Mouse (Mus musculus) thymus, postnatal 14 days (tissue): ENCODE results near the gene Cstb.

Experiments
- DNase-seq: peaks from one replicate; pipeline ENCODE4 v3.0.0; 2021

The Cstb gene

DNA sequence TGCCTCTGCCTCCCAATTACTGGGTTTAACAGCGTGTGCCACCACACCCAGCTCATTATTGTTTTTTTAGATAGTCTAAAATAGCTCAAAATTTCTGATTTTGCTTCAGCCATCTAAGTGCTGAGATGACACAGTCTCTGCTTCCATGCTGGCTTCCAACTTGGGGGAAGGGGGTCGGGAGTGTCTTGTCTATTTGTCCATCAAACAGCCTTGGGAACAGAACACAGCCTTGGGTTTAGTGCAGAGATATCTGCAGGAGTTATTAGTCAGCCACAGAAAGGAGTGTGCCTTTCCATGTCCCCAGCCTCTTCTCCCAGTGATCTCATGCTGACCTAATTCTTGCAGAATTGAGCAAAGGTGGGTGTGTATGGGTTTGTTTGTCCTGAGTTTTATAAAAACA, 6.7 kb upstream of the Cstb start:
- no peak for DNase-seq

DNA sequence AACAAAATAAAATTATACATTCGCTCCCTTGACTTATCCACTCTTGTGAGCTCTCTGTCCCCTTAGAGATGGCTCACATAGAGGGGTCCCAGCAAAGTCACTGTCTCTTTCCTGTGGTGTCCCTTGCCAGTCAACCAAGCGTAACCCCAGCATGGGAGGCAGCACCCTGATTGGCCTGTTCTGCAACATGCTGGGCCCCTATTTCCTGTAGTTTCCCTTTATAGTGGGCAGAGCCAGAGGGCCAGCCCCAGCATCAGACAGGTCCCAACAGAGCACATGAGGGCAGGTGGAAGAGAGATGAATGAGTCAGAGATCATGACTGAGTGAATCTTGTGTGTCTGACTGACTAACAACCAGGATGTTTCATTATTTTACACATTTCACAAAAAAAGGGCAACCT, 4.5 kb upstream of the Cstb start:
- peak; percentile 52 for DNase-seq

DNA sequence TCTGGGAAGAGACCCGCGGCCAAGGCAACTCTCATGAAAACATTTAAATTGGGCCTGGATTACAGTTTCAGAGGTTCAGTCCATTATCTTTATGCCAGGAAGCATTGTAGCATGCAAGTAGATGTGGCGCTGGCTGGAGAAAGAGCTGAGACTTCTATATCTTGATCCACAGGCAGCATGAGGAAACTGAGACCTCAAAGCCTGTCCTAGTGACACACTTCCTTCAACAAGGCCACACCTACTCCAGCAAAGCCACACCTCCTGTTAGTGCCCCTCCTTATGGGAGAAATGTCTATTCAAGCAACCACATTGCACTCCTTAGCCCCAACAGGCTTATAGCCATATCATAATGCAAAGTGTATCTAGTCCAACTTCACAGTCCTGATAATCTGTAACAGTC, 2.9 kb upstream of the Cstb start:
- DNase-seq: peak; percentile 25

DNA sequence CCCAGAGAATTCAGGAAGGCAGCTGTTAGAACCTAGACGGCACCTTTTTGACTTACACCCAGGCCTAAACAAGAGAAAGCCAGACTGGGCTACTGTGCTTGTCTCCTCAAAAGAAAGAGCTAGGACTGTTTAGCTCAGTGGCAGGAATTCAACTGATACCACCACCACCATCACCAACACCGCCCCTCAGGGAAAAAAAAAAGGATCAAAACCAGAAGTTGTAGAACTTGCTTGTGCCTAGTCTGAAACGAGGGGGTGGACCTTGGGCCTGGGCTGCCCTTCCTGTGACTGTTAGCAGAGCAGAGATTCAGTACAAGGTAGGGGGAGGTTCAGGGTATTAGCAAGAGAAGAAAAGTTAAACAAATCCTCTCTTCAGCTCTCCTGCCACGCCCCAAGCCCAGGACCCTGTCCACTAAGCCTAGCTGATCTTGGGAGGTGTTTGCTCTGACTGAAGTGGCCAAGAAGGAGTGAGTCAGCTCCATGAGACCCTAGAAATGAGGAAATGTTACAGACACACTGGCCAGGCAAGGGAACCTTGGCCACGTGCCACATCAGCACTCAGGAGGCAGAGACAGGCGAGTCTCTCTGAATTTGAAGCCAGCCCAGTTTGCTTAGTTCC, 757 bp downstream of the Cstb start:
- DNase-seq: no peak

DNA sequence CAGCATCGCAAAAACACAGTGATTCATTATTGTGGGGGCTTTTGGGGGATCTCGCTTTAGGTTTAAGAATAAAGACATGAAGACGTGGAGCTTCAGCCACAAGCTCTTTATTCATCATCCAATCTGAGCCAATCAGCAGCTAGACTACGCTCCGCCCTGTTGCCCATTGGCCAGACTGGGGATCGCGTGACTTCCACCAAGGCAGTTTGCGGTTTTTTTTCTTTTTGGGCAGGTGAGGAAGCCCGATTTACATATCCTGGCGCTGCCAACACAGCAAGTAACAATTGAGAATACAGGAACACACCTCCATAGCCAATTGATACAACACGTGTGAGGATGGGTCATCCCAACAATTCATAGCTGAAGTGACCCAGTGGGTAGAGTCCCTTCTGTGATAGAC, 2.6 kb downstream of the Cstb start:
- no peak for DNase-seq

DNA sequence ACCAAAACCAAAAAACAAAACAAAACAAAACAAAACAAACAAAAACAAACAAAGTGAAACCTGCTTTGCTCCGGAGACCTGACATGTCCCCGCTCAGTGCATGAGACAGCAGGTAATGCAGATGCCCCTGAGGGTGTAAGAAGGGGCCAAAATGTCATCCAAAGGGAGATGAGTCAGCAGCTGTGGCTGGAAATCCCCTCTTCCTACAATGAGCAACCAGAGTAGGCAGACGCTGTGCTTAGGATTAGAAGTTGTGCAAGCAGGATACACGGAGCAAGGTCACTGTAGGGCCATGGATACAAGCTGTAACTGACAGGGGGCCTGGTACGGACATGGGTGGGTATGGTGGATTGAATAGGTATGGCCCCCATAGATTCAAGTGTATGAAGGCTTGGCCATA, 3.7 kb downstream of the Cstb start:
- no peak for DNase-seq

DNA sequence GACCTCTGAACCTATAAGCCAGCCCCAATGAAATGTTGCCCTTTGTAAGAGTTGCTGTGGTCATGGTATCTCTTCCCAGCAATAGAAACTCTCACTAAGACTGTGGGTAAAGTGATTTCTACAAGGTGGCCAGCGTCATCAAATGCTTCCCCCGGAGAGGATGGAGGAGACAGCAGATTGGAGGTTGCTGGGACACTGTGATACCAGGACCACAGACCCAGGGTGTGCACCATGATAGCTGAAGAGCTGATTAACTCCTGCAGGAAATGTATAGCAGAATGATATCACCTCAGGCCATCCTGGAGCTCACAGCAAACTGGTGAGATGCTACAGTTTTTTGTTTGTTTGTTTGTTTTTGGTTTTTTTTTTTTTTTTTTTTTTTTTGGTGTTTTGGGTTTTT, 4.3 kb downstream of the Cstb start:
- DNase-seq: no peak

DNA sequence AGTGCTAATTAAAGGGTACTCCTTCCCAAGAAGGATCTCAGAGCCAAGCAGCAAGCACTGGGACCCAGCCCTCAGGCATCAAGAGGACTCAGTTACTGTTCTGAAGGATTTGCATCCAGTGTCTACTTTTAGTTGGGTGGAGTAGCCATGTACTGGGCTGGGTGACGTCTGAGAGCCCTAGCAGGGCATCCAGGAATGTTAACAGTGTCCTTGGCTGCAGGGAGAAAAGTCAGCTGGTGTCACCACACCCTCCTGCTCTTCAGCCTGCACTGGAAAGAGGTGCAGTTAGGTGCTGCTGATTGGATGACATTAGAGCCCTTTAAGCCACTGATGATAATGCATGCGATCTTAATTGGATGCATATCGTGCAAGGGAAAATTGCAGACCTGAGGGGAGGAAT, 7.4 kb downstream of the Cstb start:
- DNase-seq: no peak

DNA sequence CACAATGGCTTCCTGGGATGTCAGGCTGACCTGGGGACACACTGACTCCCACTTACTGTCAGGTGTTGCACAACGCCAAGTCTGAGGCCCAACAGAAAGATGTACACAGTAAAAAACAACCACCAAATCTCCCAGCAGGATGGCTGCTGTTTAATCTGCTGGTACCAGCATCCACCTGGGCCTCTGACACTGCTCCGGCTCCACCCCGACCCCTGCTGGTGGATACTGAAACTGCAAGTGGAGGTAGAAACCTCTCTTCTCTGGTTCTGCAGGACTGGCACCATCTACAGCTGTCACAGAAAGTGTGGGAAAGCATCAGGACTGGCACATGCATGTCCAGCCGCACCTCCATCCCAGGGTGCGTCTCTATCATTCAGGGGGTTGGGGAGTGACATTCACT, 12.6 kb downstream of the Cstb start:
- peak; percentile 89 for DNase-seq

DNA sequence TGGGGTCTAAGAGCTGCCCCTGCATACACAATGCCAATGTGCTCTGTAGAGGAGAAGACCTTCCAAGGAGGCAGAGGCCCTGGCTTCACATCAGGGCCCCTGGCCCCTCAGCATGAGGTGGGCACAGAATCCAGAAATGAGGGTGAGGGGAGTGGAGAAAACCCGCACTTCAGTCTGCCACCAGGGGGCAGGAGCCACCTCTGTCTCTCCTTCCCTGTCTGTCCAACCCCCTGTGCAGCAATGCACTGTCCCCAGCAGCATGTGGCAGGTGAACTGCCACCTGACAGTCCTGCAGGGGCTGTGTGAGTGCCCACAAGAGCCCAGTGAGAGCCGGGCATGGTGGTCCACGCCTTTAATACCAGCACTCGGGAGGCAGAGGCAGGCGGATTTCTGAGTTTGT, 14.1 kb downstream of the Cstb start:
- DNase-seq: peak; percentile 61

DNA sequence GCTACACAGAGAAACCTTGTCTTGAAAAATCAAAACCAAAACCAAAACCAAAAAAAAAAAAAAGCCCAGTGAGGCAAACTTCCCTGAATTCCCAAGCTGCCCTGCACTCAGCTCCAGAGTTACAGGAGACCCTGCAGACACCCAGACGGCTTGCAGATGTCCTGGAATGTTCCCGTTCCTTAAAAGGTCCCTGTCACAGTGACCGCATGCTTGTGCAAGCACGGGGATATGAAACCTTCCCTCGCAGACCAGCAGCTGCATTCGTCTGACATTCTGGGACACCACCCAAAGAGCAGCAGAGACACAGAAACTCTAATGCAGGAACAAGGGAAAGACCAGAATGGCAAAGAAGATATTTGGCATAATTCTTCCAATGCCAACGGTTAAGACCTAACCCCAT, 14.5 kb downstream of the Cstb start:
- no peak for DNase-seq

DNA sequence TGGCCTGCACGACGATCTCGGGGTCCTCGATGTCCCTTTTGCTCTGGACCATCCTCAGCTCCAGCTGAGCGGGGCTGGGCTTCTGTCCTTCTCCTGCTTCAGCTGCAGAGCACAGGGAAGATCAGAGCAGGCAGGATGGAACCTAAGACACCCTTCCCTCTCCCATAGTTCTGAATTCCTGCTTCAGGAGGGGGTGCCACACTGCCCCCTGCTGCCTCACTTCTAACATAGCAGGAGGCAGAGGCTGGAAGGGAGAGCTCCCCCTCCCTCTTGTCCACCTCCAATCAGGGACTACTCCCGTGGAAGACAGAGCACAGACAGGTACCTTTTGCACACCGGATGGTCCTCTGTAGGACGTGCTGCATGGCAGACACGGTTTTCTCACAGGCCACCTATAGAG, 15.3 kb downstream of the Cstb start:
- peak; percentile 43 for DNase-seq

DNA sequence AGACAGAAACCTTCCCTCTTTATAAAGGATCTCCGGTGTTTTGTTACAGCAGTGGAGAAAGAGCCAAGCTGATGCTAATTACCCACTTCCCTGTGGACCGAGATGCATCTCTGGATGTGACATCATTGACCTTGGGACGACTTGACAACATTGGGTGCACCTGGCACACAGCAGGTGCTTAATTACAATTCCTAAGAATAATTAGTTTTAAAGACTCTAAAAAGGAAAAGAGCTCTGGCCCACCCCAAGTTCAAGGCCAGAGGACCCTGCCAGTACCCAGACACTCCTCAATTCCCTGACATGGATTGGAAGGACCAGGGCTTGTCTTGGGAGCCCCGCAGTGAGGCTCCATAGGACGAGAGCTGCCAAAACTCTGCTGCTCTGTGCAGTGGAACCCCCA, 16.1 kb downstream of the Cstb start:
- DNase-seq: no peak

DNA sequence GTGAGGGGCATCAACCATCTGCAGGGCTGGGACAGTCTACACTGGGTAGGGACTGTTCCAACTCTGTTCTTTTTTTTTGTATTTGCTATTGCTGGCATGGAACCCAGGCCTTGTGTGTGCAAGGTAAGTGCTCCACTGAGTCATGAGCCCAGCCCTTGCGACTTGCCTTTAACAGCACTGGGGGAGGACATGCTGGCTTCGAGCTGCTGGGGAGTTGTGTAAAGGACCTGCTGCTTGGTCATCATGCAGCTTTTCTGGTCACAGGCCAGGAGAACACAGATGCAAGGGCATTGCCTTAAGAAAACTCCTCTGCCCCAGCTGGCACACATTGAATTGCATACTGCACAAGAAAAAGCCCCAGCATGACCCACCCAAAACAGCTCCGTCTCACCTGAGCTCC, 16.8 kb downstream of the Cstb start:
- DNase-seq: no peak

DNA sequence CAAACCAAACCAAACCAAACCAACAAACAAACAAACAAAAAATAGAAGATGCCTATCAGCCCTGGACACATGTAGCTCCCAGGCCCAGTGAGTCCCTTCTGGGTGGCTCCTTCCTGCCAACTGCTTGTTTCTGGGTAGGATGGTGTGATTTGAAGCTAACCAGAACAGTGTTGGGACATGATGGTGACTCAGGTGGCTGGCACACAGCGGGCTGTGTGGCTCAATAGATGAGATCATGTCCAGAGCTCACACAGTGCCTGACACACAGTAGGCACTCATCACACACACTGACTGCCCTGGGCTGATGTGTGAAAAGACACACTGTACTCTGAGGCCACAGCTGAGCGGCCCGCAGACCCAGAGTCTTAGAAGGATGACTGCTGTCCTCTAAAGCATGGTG, 20.7 kb downstream of the Cstb start:
- DNase-seq: no peak

DNA sequence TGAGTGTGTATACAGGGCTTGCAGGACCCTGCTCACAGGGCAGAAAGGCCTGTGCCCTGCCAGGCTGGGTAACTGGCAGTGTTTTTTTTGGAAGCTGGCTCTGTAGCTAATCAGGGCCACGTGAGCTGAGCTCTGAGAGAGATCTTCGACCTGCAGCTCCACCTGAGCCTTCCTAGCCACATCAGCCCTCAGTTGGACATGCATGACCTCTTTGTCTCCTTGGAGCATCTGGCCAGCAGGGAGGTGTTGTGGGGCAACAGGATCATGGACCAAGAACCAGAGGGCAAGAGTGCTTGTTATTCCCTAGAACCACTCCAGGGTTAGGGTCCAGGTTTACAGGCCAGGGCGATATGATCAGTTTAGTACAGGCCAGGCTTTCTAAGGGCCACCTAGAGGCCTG, 21.9 kb downstream of the Cstb start:
- DNase-seq: no peak

DNA sequence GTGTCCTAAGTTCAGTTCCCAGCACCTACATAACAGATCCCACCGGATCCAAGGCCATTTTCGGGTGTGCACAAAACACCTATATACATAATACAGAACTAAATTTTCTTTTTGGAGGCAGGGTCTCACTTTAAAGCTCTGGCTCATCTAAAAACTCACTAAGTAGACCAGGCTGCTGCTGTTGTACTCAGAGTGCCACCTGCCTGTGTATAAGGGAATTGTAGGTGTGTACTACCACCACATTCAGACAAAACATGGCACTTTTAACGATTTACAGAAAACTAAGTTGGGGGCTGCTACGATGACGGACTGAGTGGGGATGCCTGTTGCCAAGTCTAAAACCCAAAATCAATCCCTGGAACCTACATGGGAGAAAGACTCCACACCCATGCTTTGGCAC, 25.3 kb downstream of the Cstb start:
- no peak for DNase-seq

DNA sequence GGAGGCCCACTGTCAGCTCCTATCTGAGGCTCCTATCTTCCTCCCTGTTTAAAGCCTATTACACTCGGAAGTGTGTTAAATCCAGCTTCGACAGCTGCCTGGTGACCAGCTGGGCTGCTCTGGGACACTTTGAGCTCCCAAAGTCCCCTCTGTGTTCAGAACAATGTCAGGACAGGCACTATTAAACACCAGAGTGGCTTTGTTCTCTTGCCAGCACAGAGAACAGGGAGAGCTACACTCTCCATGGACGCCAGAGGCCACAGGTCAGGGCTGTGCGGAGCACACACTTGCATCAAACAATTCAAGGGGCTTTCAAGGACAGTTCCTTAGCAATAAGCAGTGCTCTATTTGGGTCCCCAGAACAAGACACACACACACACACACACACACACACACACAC, 27.2 kb downstream of the Cstb start:
- DNase-seq: no peak

DNA sequence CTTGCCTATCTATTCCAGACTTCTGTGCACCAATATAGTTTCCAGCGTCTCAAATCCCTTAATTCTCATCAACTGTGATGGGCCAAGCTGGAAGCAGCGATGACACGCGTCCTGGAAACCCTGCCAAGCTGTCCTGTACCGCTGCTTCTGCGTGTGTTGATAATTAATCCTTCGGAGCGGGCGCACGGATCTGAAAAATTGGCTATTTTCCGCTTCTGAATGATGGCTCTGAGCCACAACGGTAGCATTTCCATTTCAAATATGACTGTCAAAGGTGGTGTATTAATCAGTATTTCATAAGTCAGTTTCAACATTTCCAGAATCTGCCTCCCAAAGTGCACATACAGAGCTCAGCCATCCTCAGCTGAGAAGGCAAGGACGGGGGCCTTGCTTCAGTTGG, 31.2 kb downstream of the Cstb start:
- no peak for DNase-seq

DNA sequence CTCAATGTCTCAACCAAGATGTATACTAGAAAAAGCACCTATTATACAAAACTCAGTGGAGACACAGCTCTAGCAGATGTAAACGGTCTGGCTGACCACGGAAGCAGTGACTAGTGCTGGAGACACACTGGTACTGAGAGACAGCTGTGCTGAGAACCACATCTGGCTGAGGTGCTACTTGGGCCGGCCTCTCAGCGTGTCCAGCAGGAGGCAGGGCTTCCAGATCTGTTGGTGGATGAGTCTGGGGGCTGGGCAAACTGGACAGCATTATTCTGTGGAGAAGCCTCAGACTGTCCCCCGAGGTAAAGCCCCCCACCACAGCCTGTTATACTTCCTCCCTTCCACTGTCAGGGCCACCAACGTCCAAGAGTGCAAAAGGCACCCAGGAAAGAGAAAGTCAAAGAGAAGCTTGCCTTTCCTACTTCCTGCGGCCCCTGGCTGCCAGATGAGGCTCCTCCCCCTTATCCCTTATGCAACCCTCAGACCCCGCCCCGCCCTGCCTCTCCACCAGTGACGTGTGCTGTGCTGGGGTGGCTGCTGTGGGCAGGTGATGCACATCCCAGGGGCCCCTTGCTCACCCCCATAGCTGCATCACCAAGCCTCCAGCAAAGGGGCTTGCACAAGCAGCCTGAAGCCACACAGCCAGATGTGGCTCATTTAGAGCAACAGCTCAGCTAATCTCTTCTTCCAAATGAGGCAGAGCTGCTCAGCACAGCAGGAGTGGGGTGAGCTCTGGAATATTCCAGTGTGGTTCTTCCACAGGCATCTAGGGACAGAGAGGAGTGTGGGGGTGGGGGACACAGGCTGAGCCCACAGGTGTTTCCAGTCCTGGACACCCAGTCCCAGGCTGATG, 32.3 kb downstream of the Cstb start:
- peak; percentile 93 for DNase-seq

DNA sequence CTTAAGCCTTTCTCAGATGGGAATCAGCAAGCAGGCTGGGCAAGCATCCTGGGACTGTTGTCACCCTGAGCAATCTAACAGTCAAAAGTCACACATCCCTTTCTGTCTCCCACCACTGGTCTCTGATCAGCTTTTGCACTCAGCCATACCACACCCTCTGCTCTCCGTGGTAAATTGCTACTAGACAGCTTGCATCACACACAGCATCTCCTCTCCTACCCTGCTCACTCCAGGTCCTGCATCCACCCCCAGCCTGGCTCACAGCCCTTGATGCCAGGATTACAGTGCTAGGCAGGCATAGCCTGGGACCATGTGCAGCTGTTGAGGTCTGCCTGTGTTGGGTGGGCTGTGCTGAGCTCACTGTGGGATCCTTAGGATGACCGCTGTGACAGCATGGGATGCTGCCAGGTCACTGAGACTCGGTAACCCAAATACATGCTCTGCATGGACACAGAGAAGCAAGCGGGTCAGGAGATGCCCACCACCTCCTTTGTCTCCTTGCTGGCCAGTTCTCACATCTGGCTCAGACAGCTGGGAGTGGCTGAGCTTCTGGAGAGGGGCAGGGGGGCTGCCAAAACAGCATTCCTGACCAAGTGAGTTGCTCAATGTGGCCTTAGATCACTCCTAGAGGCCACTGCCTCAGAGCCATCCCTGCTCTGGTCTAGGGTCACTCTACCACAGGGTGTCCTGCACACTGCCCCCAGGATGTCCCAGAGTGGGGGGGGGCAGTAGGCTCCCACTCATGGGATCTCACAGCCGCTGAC, 33.1 kb downstream of the Cstb start:
- DNase-seq: no peak

DNA sequence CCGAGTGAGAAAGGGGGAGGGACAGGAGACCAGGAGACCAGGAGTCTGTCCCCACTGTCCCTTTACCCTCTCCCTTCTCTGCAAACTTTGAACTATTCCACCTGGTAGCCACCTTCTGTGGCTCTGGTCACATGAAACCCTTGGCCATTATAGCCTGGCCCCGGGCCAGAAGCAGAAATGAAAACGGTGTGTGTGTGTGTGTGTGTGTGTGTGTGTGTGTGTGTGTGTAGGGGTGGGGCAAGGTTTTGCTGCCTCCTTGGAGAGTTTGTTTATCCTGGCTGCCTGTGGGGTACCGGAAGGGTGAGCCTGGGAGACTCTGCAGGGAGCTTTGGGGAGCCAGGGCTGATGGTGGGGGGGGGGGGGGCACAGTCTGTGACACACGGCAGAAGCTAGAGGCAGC, 35.0 kb downstream of the Cstb start:
- no peak for DNase-seq

DNA sequence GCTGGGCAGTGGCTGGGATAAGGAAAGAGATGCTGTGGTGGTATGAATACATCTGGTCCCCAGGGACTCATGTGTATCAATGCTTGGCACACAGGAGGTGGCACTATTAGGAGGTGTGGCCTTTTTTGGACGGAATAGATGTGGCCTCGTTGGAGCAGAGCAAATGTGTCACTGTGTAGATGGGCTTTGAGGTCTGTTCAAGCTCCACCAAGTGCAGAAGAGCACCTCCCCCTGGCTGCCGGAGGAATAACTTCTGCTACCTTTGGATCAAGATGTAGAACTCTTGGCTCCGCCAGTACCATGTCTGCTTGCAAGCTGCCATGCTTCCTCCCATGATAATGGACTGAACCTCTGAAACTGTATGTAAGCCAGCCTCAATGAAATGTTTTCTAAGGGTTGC, 36.3 kb downstream of the Cstb start:
- DNase-seq: peak; percentile 34
